Mouse (Mus musculus): Measurements from ENCODE around the gene Baz1b. TPM values are rescaled to one million over a fixed set of nuclear protein-coding genes. Genes with fewer than 3 reads are reported as not detected.
A peak's percentile ranks its signal among the peaks of the same experiment; 100 is the strongest.

The Baz1b gene
- total and polyA plus RNA-seq, 3 experiments = 44.5 to 81.5 (median 72.9) TPM

DNA sequence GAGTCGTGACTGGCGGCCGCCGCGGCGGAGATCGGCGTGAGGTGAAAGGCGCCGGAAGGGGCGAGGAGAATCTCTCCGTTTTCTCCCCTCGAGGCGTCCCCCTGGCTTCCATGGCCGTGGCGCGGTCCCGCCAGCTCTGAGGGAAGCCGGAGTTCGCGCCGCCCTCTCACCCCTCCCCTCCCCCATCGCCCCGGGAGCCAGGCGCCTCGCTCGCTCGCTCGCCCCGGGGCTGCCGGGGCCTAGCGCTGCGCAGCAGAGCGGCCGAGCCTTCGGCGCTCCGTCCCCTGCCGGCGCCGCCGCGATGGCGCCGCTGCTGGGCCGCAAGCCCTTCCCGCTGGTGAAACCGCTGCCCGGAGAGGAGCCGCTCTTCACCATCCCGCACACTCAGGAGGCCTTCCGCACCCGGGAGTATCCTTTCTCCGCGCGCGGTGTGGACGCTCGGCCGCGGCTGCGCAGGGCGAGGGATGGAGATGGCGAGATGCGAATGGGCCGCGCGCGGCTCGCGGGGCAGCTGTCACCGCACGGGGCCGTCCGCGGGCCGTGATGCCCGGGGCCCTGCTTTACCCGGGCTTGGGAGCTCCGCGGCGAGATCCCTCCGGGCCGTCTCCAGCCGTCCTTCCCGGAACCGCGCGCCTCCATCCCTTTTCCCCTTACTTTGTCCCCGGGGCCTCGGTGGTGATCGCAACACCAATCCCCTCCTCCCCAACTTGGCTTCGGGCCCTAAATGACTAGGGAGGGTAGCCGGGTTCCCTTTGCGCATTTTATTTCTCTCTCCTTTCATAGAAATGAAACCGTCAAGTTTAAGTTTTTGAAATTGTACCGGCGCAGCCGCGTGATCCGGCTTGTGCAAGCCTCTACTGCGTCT, 517 bp downstream of the Baz1b start:
- H3K4me1 ChIP-seq (ENCODE audit: control insufficient read depth in 1 of 2, insufficient read depth in 2 of 2, low read length in 2 of 2) = peaks cover 0 to 9% of the 10 kb centered on the region in 2 experiments; a peak in 3 of 4 replicates

DNA sequence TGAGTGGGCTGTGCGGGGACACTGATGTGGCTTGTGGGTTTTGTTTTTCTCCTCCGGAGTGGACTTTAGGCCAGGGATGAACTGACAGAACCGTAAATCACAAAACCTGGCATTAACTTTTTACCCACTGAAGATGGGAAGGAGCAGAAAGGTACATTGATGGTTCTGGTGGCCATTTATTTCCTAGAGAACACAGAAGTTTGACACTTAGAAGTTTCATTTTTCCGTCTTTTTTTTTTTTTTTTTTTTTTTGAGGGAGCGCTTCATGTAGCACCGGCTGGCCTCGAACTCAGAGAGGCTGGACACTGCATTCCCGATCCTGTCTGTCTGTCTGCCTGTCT, 1.1 kb downstream of the Baz1b start:
- Histone ChIP-seq H3K27ac (ENCODE audit: control insufficient read depth, low read depth, low read length) (peak overlapping the region; percentile 96), H3K9me3 (replicated peaks; ENCODE audit: insufficient read depth, low read length) (no peaks in the 10 kb centered on the region), H3K36me3 (ENCODE audit: control insufficient read depth in 1 of 2, insufficient read depth in 2 of 2, low read length in 2 of 2) (peaks cover 6 to 35% of the 10 kb centered on the region in 2 experiments; a peak in 3 of 4 replicates), H3K79me2 (ENCODE audit: control insufficient read depth, insufficient read depth, low read length, poor library complexity) (peaks cover 50% of the 10 kb centered on the region), H3K4me1 (ENCODE audit: control insufficient read depth in 1 of 2, insufficient read depth in 2 of 2, low read length in 2 of 2) (peaks cover 0 to 9% of the 10 kb centered on the region in 2 experiments; a peak in 3 of 4 replicates), H3K9ac (ENCODE audit: control insufficient read depth, low read depth, low read length, poor library complexity, severe bottlenecking) (peak overlapping the region; percentile 100), H3K27me3 (ENCODE audit: control insufficient read depth in 1 of 2, insufficient read depth in 2 of 2, low read length in 2 of 2) (no peaks in the 10 kb centered on the region), H3K4me3 (ENCODE audit: control insufficient read depth in 1 of 2, insufficient read depth in 1 of 2, low read depth in 2 of 2, low read length in 2 of 2) (peak overlapping the region; percentile 97 to 99)
- DNase-seq (ENCODE audit: low read depth, low spot score) = peak; percentile 49
- TF ChIP-seq MEF2A (IDR thresholded peaks at IDR 0.05; ENCODE audit: extremely low read depth, insufficient replicate concordance, low read depth, low read length, poor library complexity, severe bottlenecking) = no peak
- no peak for TF ChIP-seq ZC3H11A (IDR thresholded peaks at IDR 0.05; ENCODE audit: low read depth, low read length)
- no peak for TF ChIP-seq MAFK (IDR thresholded peaks at IDR 0.05; ENCODE audit: borderline replicate concordance, low read depth, low read length)
- no peak for TF ChIP-seq SMC3 (IDR thresholded peaks at IDR 0.05; ENCODE audit: low read depth, low read length)
- no peak for TF ChIP-seq ZKSCAN1 (IDR thresholded peaks at IDR 0.05; ENCODE audit: low read depth, low read length)
- no peak for TF ChIP-seq GATA1 (IDR thresholded peaks at IDR 0.05; ENCODE audit: low read depth, low read length)
- no peak for TF ChIP-seq JUND (IDR thresholded peaks at IDR 0.05; ENCODE audit: low read depth, low read length)
- no peak for TF ChIP-seq GABPA (IDR thresholded peaks at IDR 0.05; ENCODE audit: low read depth, low read length)
- no peak for TF ChIP-seq UBTF (IDR thresholded peaks at IDR 0.05; ENCODE audit: borderline replicate concordance, insufficient read depth, low read depth, low read length)
- TF ChIP-seq CHD1 (IDR thresholded peaks at IDR 0.05; ENCODE audit: low read depth, low read length) = 0 out of 2 replicates have a peak, but pooled peaks have one; percentile 33
- peak; percentile 66 for TF ChIP-seq ZNF384 (IDR thresholded peaks at IDR 0.05; ENCODE audit: low read depth, low read length)
- TF ChIP-seq POLR2AphosphoS2 (IDR thresholded peaks at IDR 0.05; ENCODE audit: low read length) = no peak
- TF ChIP-seq POLR2A (IDR thresholded peaks at IDR 0.05; ENCODE audit: control insufficient read depth in 1 of 2, insufficient read depth in 1 of 2, low read depth in 1 of 2, low read length in 2 of 2, poor library complexity in 1 of 2) = no peak
- TF ChIP-seq MYC (IDR thresholded peaks at IDR 0.05; ENCODE audit: low read depth, low read length) = no peak
- TF ChIP-seq MYB (IDR thresholded peaks at IDR 0.05; ENCODE audit: low read depth, low read length) = no peak

More for the DNA sequence above, 517 bp downstream of the Baz1b start:
- Histone ChIP-seq H3K4me3 (ENCODE audit: control insufficient read depth in 1 of 2, insufficient read depth in 1 of 2, low read depth in 2 of 2, low read length in 2 of 2) (peak overlapping the region; percentile 97 to 99), H3K27ac (ENCODE audit: control insufficient read depth, low read depth, low read length) (peak overlapping the region; percentile 96), H3K79me2 (ENCODE audit: control insufficient read depth, insufficient read depth, low read length, poor library complexity) (peaks cover 45% of the 10 kb centered on the region), H3K9ac (ENCODE audit: control insufficient read depth, low read depth, low read length, poor library complexity, severe bottlenecking) (peak overlapping the region; percentile 100), H3K27me3 (ENCODE audit: control insufficient read depth in 1 of 2, insufficient read depth in 2 of 2, low read length in 2 of 2) (no peaks in the 10 kb centered on the region), H3K9me3 (replicated peaks; ENCODE audit: insufficient read depth, low read length) (no peaks in the 10 kb centered on the region), H3K36me3 (ENCODE audit: control insufficient read depth in 1 of 2, insufficient read depth in 2 of 2, low read length in 2 of 2) (peaks cover 5 to 31% of the 10 kb centered on the region in 2 experiments; a peak in 3 of 4 replicates)
- TF ChIP-seq ZKSCAN1 (IDR thresholded peaks at IDR 0.05; ENCODE audit: low read depth, low read length) (no peak), NRF1 (IDR thresholded peaks at IDR 0.05; ENCODE audit: insufficient read depth, low read depth, low read length, poor library complexity, severe bottlenecking) (peak; percentile 65), SIN3A (IDR thresholded peaks at IDR 0.05; ENCODE audit: low read length) (peak; percentile 53; the same call in 1 of the 2 replicates), NELFE (IDR thresholded peaks at IDR 0.05; ENCODE audit: low read depth, low read length) (no peak), UBTF (IDR thresholded peaks at IDR 0.05; ENCODE audit: borderline replicate concordance, insufficient read depth, low read depth, low read length) (peak; percentile 48; the same call in 1 of the 2 replicates), POLR2A (IDR thresholded peaks at IDR 0.05; ENCODE audit: control insufficient read depth in 1 of 2, insufficient read depth in 1 of 2, low read depth in 1 of 2, low read length in 2 of 2, poor library complexity in 1 of 2) (peak in 1 of 2 experiments; percentile 31; a peak in 1 of 4 replicates), CHD1 (IDR thresholded peaks at IDR 0.05; ENCODE audit: low read depth, low read length) (0 out of 2 replicates have a peak, but pooled peaks have one; percentile 34)
- no peak for DNase-seq (ENCODE audit: low read depth, low spot score)
